Comparison of ENCODE assay signal across 13 mouse cellular contexts in the genomic region with DNA sequence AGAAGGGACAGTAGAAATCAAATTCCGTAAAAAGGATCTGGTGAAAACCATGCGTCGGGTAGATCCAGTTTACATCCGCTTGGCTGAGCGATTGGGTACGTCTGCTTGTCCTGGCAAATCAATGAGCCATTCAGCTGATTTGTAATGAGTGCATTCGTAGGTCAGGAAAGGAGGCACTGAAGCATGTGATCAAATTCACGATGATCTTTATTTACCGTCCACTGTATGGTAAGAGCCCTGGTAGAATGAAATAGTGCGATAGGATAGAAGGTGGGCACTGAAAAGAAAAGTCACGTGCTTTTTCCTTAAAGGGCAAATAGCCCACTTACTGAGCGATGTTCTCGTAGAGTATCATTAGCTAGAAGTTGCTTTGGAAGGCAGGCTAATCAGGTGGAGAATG.
DNase-seq lines count a peak whose midpoint lies in the region; ATAC-seq and TF ChIP-seq lines count a peak whose summit lies in the region.
"Had no signal": no experiment of that assay in that cellular context is flagged by ENCODE, and none has a peak within 500 bp of the region (broad histone marks: within the 10 kb centered on the region; RNA-seq: fewer than 3 reads in every experiment).

No protein-coding gene starts in this region.

- TF ChIP-seq CTCF in layer of hippocampus, adult 2 months (conservative IDR thresholded peaks at IDR 0.05): no peak

- 29% methylated on average over 13 of the region's 13 CpGs for WGBS in forebrain, embryonic 12.5 days
- WGBS in forebrain, embryonic 15.5 days: 13% methylated on average over 13 of the region's 13 CpGs
- WGBS in neural tube, embryonic 11.5 days: 54% methylated on average over 13 of the region's 13 CpGs

- no peak overlapping the region for H3K4me3 ChIP-seq in forebrain, embryonic 12.5 days (replicated peaks)
- no peak overlapping the region for H3K4me3 ChIP-seq in forebrain, embryonic 15.5 days
- no peak overlapping the region for H3K4me3 ChIP-seq in neural tube, embryonic 11.5 days (ENCODE audit: low read depth, low read length)
- H3K4me3 ChIP-seq in layer of hippocampus, adult 2 months: no peak overlapping the region
- H3K4me3 ChIP-seq: erythroblast, embryonic 14.5 days; liver, embryonic 13.5 days had no signal

- ATAC-seq in forebrain, embryonic 12.5 days (ENCODE audit: low FRiP score): peak; percentile 75
- no peak for ATAC-seq in forebrain, embryonic 15.5 days (replicated peaks)
- peak; percentile 86 for ATAC-seq in neural tube, embryonic 11.5 days (ENCODE audit: insufficient read depth, low FRiP score, low TSS enrichment)

- H3K9me3 ChIP-seq in forebrain, embryonic 12.5 days: no peaks in the 10 kb centered on the region
- no peaks in the 10 kb centered on the region for H3K9me3 ChIP-seq in forebrain, embryonic 15.5 days
- H3K9me3 ChIP-seq in neural tube, embryonic 11.5 days (ENCODE audit: control insufficient read depth, low read length): no peaks in the 10 kb centered on the region
- H3K9me3 ChIP-seq: liver, embryonic 13.5 days had no signal

- no peak overlapping the region for H3K9ac ChIP-seq in forebrain, embryonic 12.5 days
- no peak overlapping the region for H3K9ac ChIP-seq in forebrain, embryonic 15.5 days (replicated peaks)
- H3K9ac ChIP-seq in neural tube, embryonic 11.5 days (ENCODE audit: low read length): no peak overlapping the region
- H3K9ac ChIP-seq: liver, embryonic 13.5 days had no signal

- H3K36me3 ChIP-seq in forebrain, embryonic 12.5 days (replicated peaks): 0 out of 2 replicates have a peak, but pooled peaks cover 5% of the 10 kb centered on the region
- H3K36me3 ChIP-seq in forebrain, embryonic 15.5 days: no peaks in the 10 kb centered on the region
- no peaks in the 10 kb centered on the region for H3K36me3 ChIP-seq in neural tube, embryonic 11.5 days (ENCODE audit: control insufficient read depth, insufficient read depth, low read length)

- H3K4me1 ChIP-seq in forebrain, embryonic 12.5 days: peaks cover 27% of the 10 kb centered on the region
- H3K4me1 ChIP-seq in forebrain, embryonic 15.5 days: peaks cover 19% of the 10 kb centered on the region
- H3K4me1 ChIP-seq in neural tube, embryonic 11.5 days (ENCODE audit: control insufficient read depth, insufficient read depth, low read length): peaks cover 13% of the 10 kb centered on the region; the same call in 1 of the 2 replicates
- H3K4me1 ChIP-seq: liver, embryonic 13.5 days had no signal

- H3K27ac ChIP-seq in forebrain, embryonic 12.5 days: peak overlapping the region; percentile 69
- no peak overlapping the region for H3K27ac ChIP-seq in forebrain, embryonic 15.5 days (replicated peaks)
- peak overlapping the region; percentile 74; the same call in 1 of the 2 replicates for H3K27ac ChIP-seq in neural tube, embryonic 11.5 days (ENCODE audit: low read depth, low read length)
- H3K27ac ChIP-seq in layer of hippocampus, adult 2 months: no peak overlapping the region
- H3K27ac ChIP-seq: liver, embryonic 13.5 days had no signal

- peak; percentile 60 for DNase-seq in neural tube, embryonic 11.5 days (ENCODE audit: low spot score)
- DNase-seq in neural tube, embryonic 10.5 days (ENCODE audit: extremely low spot score, low spot score): no peak
- DNase-seq in mesoderm, embryonic 11.5 days (ENCODE audit: low read depth, low spot score): peak; percentile 64
- DNase-seq in adrenal gland, adult 18-20 months (ENCODE audit: low spot score in 2 of 2): no peak
- DNase-seq in layer of hippocampus, adult 2 months (ENCODE audit: low spot score in 2 of 2): no peak
- DNase-seq: adrenal gland, postnatal 10 days; B cell, adult 2 months; cerebellum, adult 8-10 months; liver, embryonic 13.5 days; right cerebral cortex, adult 18-20 months had no signal

- H3K27me3 ChIP-seq in forebrain, embryonic 12.5 days: no peaks in the 10 kb centered on the region
- no peaks in the 10 kb centered on the region for H3K27me3 ChIP-seq in forebrain, embryonic 15.5 days
- H3K27me3 ChIP-seq in neural tube, embryonic 11.5 days (ENCODE audit: control insufficient read depth, insufficient read depth, low read length): no peaks in the 10 kb centered on the region
- H3K27me3 ChIP-seq: liver, embryonic 13.5 days had no signal

- peak overlapping the region; percentile 6; the same call in 1 of the 2 replicates for H3K4me2 ChIP-seq in forebrain, embryonic 12.5 days
- H3K4me2 ChIP-seq in forebrain, embryonic 15.5 days (replicated peaks): no peak overlapping the region
- H3K4me2 ChIP-seq in neural tube, embryonic 11.5 days (ENCODE audit: low read depth): no peak overlapping the region
- H3K4me2 ChIP-seq: liver, embryonic 13.5 days had no signal

Comparison
In these comparisons a context has a peak if more than half of its experiments do, and no peak if none do; other contexts are left out.
1. H3K27ac ChIP-seq: peak in forebrain, embryonic 12.5 days (single experiment) and neural tube, embryonic 11.5 days (single experiment); none in forebrain, embryonic 15.5 days (single experiment) and layer of hippocampus, adult 2 months (single experiment).
2. DNase-seq: peak in neural tube, embryonic 11.5 days (single experiment) and mesoderm, embryonic 11.5 days (single experiment); none in neural tube, embryonic 10.5 days (single experiment), adrenal gland, adult 18-20 months (0 of 2) and layer of hippocampus, adult 2 months (0 of 2).